Mouse (Mus musculus) lung, embryonic 16.5 days (tissue): ENCODE results near the gene Dpf1. TPM values are rescaled to one million over a fixed set of nuclear protein-coding genes. Genes with fewer than 3 reads are reported as not detected.

Source experiments
- ATAC-seq: fragments of 200-750 bp; cut with Nextera tagmentation; 2 replicates; pipeline ENCODE4 v1.8.0; 2017; ENCODE audit warnings: low read depth, mild to moderate bottlenecking, moderate library complexity
- H3K27ac ChIP-seq: fragments of 300-500 bp; sonication (generic); 2 replicates; pipeline ENCODE4 v1.5.1; 2014; ENCODE audit warnings: mild to moderate bottlenecking, control low read depth, low read length
- H3K27me3 ChIP-seq: fragments of 300-500 bp; sonication (generic); 2 replicates; pipeline ENCODE4 v1.6.1; 2014; ENCODE audit warnings: low read depth, low read length, mixed read lengths; ENCODE audit not compliant: control insufficient read depth, insufficient read depth
- H3K36me3 ChIP-seq: fragments of 300-500 bp; sonication (generic); 2 replicates; pipeline ENCODE4 v1.6.1; 2014; ENCODE audit warnings: low read length; ENCODE audit not compliant: control insufficient read depth, insufficient read depth
- H3K4me1 ChIP-seq: fragments of 300-500 bp; sonication (generic); replicated peaks from 2 replicates; pipeline ENCODE4 v1.6.1; 2014; ENCODE audit warnings: low read length, mixed read lengths; ENCODE audit not compliant: control insufficient read depth, insufficient read depth
- H3K4me2 ChIP-seq: fragments of 300-500 bp; sonication (generic); 2 replicates; pipeline ENCODE4 v1.6.1; 2014; ENCODE audit warnings: low read depth, low read length, control low read depth
- H3K4me3 ChIP-seq: fragments of 300-500 bp; sonication (generic); 2 replicates; pipeline ENCODE4 v1.5.1; 2014; ENCODE audit warnings: mild to moderate bottlenecking, low read length, control low read depth
- H3K9ac ChIP-seq: fragments of 300-500 bp; sonication (generic); 2 replicates; pipeline ENCODE4 v1.6.1; 2014; ENCODE audit warnings: low read length, control low read depth
- H3K9me3 ChIP-seq: fragments of 300-500 bp; sonication (generic); 2 replicates; pipeline ENCODE4 v1.6.1; 2016; ENCODE audit warnings: low read length; ENCODE audit not compliant: control insufficient read depth
- whole genome bisulfite sequencing: fragments of 180-500 bp; shearing (Covaris S2); extraction: QIAGEN DNeasy Blood & Tissue Kit; methylation state at CpG from one replicate; pipeline ENCODE4 v1.1.7; 2014; 5-methylcytosine and 5-hydroxymethylcytosine counted together
- polyA plus RNA-seq: library from polyadenylated mRNA; unstranded; fragments of >200 nt; fragmentation: Nextera tagmentation; extraction: Ambion mirVana; gene quantifications from 2 replicates; pipeline ENCODE4 v1.2.1, GENCODE M21; 2015

The Dpf1 gene
- polyA plus RNA-seq, 1 experiment from 2014 or later = 8.7 TPM

GRCm38 (mm10) chr7:29271687-29272465 lies 31.9 kb upstream of the Dpf1 start:
- peak; percentile 78 for ATAC-seq
- H3K4me2 ChIP-seq = no peak overlapping the region

GRCm38 (mm10) chr7:29276715-29277114 lies 27.0 kb upstream of the Dpf1 start:
- H3K27ac ChIP-seq = no peak overlapping the region

More at GRCm38 (mm10) chr7:29271687-29272465, 31.9 kb upstream of the Dpf1 start:
- Histone ChIP-seq H3K36me3 (no peaks in the 10 kb centered on the region), H3K27me3 (no peaks in the 10 kb centered on the region), H3K9me3 (no peaks in the 10 kb centered on the region), H3K9ac (no peak overlapping the region), H3K4me1 (peaks cover 19% of the 10 kb centered on the region), H3K27ac (peak overlapping the region; percentile 77), H3K4me3 (no peak overlapping the region)
- 41% methylated on average over 8 of the region's 8 CpGs for WGBS

GRCm38 (mm10) chr7:29277510-29277909 lies 26.2 kb upstream of the Dpf1 start:
- Histone ChIP-seq H3K4me2 (no peak overlapping the region), H3K27ac (no peak overlapping the region), H3K27me3 (peaks cover 11% of the 10 kb centered on the region), H3K36me3 (no peaks in the 10 kb centered on the region), H3K9ac (no peak overlapping the region), H3K9me3 (no peaks in the 10 kb centered on the region), H3K4me1 (peaks cover 13% of the 10 kb centered on the region), H3K4me3 (no peak overlapping the region)
- ATAC-seq = no peak
- 70% methylated on average over 4 of the region's 4 CpGs for WGBS

More at GRCm38 (mm10) chr7:29276715-29277114, 27.0 kb upstream of the Dpf1 start:
- whole genome bisulfite sequencing = 68% methylated on average over 5 of the region's 5 CpGs
- Histone ChIP-seq H3K4me1 (peaks cover 9% of the 10 kb centered on the region), H3K4me3 (no peak overlapping the region), H3K9me3 (no peaks in the 10 kb centered on the region), H3K27me3 (peaks cover 6% of the 10 kb centered on the region), H3K9ac (no peak overlapping the region), H3K36me3 (no peaks in the 10 kb centered on the region), H3K4me2 (no peak overlapping the region)
- no peak for ATAC-seq

GRCm38 (mm10) chr7:29279261-29279660 lies 24.5 kb upstream of the Dpf1 start:
- peaks cover 11% of the 10 kb centered on the region for H3K4me1 ChIP-seq
- H3K4me2 ChIP-seq = peak overlapping the region; percentile 83
- ATAC-seq = no peak
- H3K9ac ChIP-seq = no peak overlapping the region
- H3K27ac ChIP-seq = no peak overlapping the region
- peak overlapping the region; percentile 68; the same call in 1 of the 2 replicates for H3K4me3 ChIP-seq
- no peaks in the 10 kb centered on the region for H3K36me3 ChIP-seq
- no peaks in the 10 kb centered on the region for H3K9me3 ChIP-seq
- peaks cover 11% of the 10 kb centered on the region for H3K27me3 ChIP-seq

GRCm38 (mm10) chr7:29279924-29280323 lies 23.8 kb upstream of the Dpf1 start:
- Histone ChIP-seq H3K4me3 (peak overlapping the region; percentile 68), H3K27ac (no peak overlapping the region), H3K4me2 (peak overlapping the region; percentile 83), H3K36me3 (no peaks in the 10 kb centered on the region), H3K4me1 (peaks cover 11% of the 10 kb centered on the region), H3K27me3 (peaks cover 11% of the 10 kb centered on the region), H3K9ac (peak overlapping the region; percentile 26; the same call in 1 of the 2 replicates), H3K9me3 (no peaks in the 10 kb centered on the region)
- no peak for ATAC-seq
- 54% methylated on average over 8 of the region's 8 CpGs for WGBS

GRCm38 (mm10) chr7:29280801-29281200 lies 22.9 kb upstream of the Dpf1 start:
- no peaks in the 10 kb centered on the region for H3K9me3 ChIP-seq
- no peaks in the 10 kb centered on the region for H3K36me3 ChIP-seq
- peak overlapping the region; percentile 83 for H3K4me2 ChIP-seq
- H3K9ac ChIP-seq = peak overlapping the region; percentile 82
- peaks cover 11% of the 10 kb centered on the region for H3K4me1 ChIP-seq
- peaks cover 11% of the 10 kb centered on the region for H3K27me3 ChIP-seq
- H3K4me3 ChIP-seq = peak overlapping the region; percentile 68
- H3K27ac ChIP-seq = no peak overlapping the region; the same call in 1 of the 2 replicates
- no peak for ATAC-seq
- WGBS = 11% methylated on average over 13 of the region's 13 CpGs

GRCm38 (mm10) chr7:29281201-29282073 lies 22.3 kb upstream of the Dpf1 start, which contains the start of gene Spint2:
TSS of gene Spint2 (minus strand) at chr7:29281912.
- H3K27ac ChIP-seq = peak within 1 kb of the TSS; percentile 91
- H3K4me1 ChIP-seq = peaks cover 11% of the 10 kb centered on the region
- H3K9ac ChIP-seq = peak within 1 kb of the TSS; percentile 82
- ATAC-seq = peak; percentile 92
- H3K9me3 ChIP-seq = no peaks in the 10 kb centered on the region
- H3K36me3 ChIP-seq = no peaks in the 10 kb centered on the region
- H3K4me2 ChIP-seq = peak within 1 kb of the TSS; percentile 83
- peaks cover 11% of the 10 kb centered on the region for H3K27me3 ChIP-seq
- under 1% methylated on average over 75 of the region's 80 CpGs for WGBS
- peak within 1 kb of the TSS; percentile 68 for H3K4me3 ChIP-seq

- Histone ChIP-seq H3K36me3 (no peaks in the 10 kb centered on the region), H3K4me3 (peak overlapping the region; percentile 68), H3K27ac (no peak overlapping the region), H3K4me2 (peak overlapping the region; percentile 83), H3K27me3 (peaks cover 11% of the 10 kb centered on the region), H3K9me3 (no peaks in the 10 kb centered on the region), H3K9ac (peak overlapping the region; percentile 82), H3K4me1 (peaks cover 9% of the 10 kb centered on the region)
- ATAC-seq = peak; percentile 52
- WGBS = 5% methylated on average over 21 of the region's 21 CpGs
These were observed 21.6 kb upstream of the Dpf1 start for GRCm38 (mm10) chr7:29282074-29282554.

GRCm38 (mm10) chr7:29283876-29284275 lies 19.9 kb upstream of the Dpf1 start:
- Histone ChIP-seq H3K27me3 (peaks cover 11% of the 10 kb centered on the region), H3K4me1 (peaks cover 16% of the 10 kb centered on the region), H3K4me3 (no peak overlapping the region), H3K4me2 (no peak overlapping the region), H3K9ac (no peak overlapping the region), H3K27ac (no peak overlapping the region), H3K9me3 (no peaks in the 10 kb centered on the region), H3K36me3 (no peaks in the 10 kb centered on the region)
- ATAC-seq = no peak
- WGBS = 80% methylated on average over 4 of the region's 4 CpGs
